Mouse (Mus musculus): ENCODE measurements around the gene Gm10135. TPM values are rescaled to one million over a fixed set of nuclear protein-coding genes. Genes with fewer than 3 reads are reported as not detected.
"Not testable (repeated sequence)": the region's sequence is repeated elsewhere in the genome, so short reads cannot be mapped to it uniquely, and the experiment has no call there.

Gene Gm10135
- polyA plus RNA-seq, 1 experiment, result not detected

- no peak for DNase-seq (ENCODE audit: low read depth)
Observed at GRCm38 (mm10) chr5:72960096-72960495, 14.4 kb downstream of the Gm10135 start.

GRCm38 (mm10) chr5:72957281-72957680, 17.2 kb downstream of the Gm10135 start:
- DNase-seq (ENCODE audit: low read depth), result no peak

GRCm38 (mm10) chr5:72953996-72954604, 20.4 kb downstream of the Gm10135 start:
- DNase-seq (ENCODE audit: low read depth), result no peak

GRCm38 (mm10) chr5:72950252-72950651, 24.2 kb downstream of the Gm10135 start:
- DNase-seq (ENCODE audit: low read depth), result no peak

GRCm38 (mm10) chr5:72948136-72948535, 26.4 kb downstream of the Gm10135 start:
- DNase-seq (ENCODE audit: low read depth), result no peak

GRCm38 (mm10) chr5:72940906-72941432, 33.5 kb downstream of the Gm10135 start:
- DNase-seq (ENCODE audit: low read depth), result no peak

- no peak for DNase-seq (ENCODE audit: low read depth)
Observed at GRCm38 (mm10) chr5:72939311-72939710, 35.2 kb downstream of the Gm10135 start.

GRCm38 (mm10) chr5:72938421-72938820, 36.1 kb downstream of the Gm10135 start:
- not testable (repeated sequence) for DNase-seq (ENCODE audit: low read depth)

- DNase-seq (ENCODE audit: low read depth), result no peak
Observed at GRCm38 (mm10) chr5:72933026-72933675, 41.4 kb downstream of the Gm10135 start.

- DNase-seq (ENCODE audit: low read depth), result no peak
Observed at GRCm38 (mm10) chr5:72927074-72927473, 47.4 kb downstream of the Gm10135 start.

- DNase-seq (ENCODE audit: low read depth), result no peak
Observed at GRCm38 (mm10) chr5:72922796-72923195, 51.7 kb downstream of the Gm10135 start.

GRCm38 (mm10) chr5:72921171-72921570, 53.3 kb downstream of the Gm10135 start:
- DNase-seq (ENCODE audit: low read depth), result no peak

- DNase-seq (ENCODE audit: low read depth), result no peak
Observed at GRCm38 (mm10) chr5:72920416-72920815, 54.1 kb downstream of the Gm10135 start.

GRCm38 (mm10) chr5:72916851-72917250, 57.7 kb downstream of the Gm10135 start:
- DNase-seq (ENCODE audit: low read depth), result no peak

GRCm38 (mm10) chr5:72916048-72916447, 58.5 kb downstream of the Gm10135 start:
- DNase-seq (ENCODE audit: low read depth), result no peak

Other genes with a start within 250 kb of the Gm10135 start
- 0.20 and 0.33 TPM in 2 replicates for gene Txk, start 221.9 kb downstream of the Gm10135 start, polyA plus RNA-seq (2012; rRNA removed)
- 3.0 and 3.5 TPM in 2 replicates for gene Tec, start 106.2 kb downstream of the Gm10135 start, polyA plus RNA-seq (2012; rRNA removed)
- gene Slain2, start 60.4 kb downstream of the Gm10135 start, polyA plus RNA-seq (2012; rRNA removed), result 18.4 and 19.8 TPM in 2 replicates
- gene Slc10a4, start 32.2 kb upstream of the Gm10135 start, polyA plus RNA-seq (2012; rRNA removed), result 0.14 and 0.15 TPM in 2 replicates

All from gonadal fat pad, adult 2 months (tissue).